8 mouse cellular contexts compared by ENCODE assay signal in the genomic region with DNA sequence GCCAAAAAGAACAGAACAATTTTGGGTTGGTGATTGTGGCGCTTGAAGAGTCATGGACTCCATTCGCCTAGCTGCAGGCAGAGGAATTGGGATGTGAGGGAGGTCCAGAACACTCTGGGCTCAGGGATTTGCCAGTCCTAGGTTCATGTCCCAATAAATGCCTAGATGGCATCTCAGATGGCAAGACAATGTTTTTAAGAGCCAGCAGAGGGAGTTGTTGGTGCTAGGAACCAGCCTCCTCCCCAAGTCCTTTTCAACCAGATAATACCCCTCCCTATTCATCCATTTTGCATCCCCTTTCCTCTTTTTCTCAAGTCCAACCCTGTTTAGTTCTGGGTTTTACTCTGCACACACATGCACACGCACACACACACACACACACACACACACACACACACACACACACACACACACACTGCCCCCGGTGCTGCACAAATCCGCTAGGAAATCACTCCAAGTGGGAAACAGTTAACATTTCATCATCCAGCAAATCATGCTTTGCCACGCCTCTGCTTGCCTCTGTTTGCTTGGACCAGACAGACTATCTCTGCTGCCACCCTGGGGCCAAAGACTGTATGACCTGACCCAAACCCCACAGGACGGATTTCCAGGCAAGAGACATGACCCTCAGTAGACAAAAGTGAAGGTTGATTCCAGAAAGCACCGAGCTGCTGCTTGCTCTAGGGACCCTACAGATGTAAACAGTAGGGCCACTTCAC. TPM values are rescaled to one million over a fixed set of nuclear protein-coding genes. Genes with fewer than 3 reads are reported as not detected.
DNase-seq lines count a peak whose midpoint lies in the region; ATAC-seq lines count a peak whose summit lies in the region.

No protein-coding gene starts in this region.

- H3K36me3 ChIP-seq in hindbrain, embryonic 11.5 days (ENCODE audit: control insufficient read depth, insufficient read depth, low read length), result no peaks in the 10 kb centered on the region

- peak; percentile 80 for DNase-seq in MN1 (ENCODE audit: low spot score)
- DNase-seq in cerebellum, adult 18-20 months, result peak; percentile 70 to 77
- peak; percentile 32 for DNase-seq in forelimb bud, embryonic 11.5 days (ENCODE audit: low read depth, low spot score)
- DNase-seq in hindbrain, embryonic 11.5 days (ENCODE audit: low spot score), result peak; percentile 42
- peak; percentile 54 for DNase-seq in layer of hippocampus, adult 9-11 months
- DNase-seq in lung, postnatal 10 days, result peak; percentile 87
- peak; percentile 75 for DNase-seq in retina, postnatal 1 day
- DNase-seq in urinary bladder, postnatal 4 days (ENCODE audit: low spot score in 2 of 2), result peak; percentile 38 to 59

- H3K4me3 ChIP-seq in hindbrain, embryonic 11.5 days (ENCODE audit: low read depth, low read length), result no peak overlapping the region

- H3K4me2 ChIP-seq in hindbrain, embryonic 11.5 days (replicated peaks; ENCODE audit: low read depth, low read length), result peak overlapping the region; percentile 25

- peak overlapping the region; percentile 54; the same call in 1 of the 2 replicates for H3K27ac ChIP-seq in hindbrain, embryonic 11.5 days (ENCODE audit: low read depth, low read length)

- peak; percentile 60 for ATAC-seq in hindbrain, embryonic 11.5 days (ENCODE audit: low FRiP score)

- H3K27me3 ChIP-seq in hindbrain, embryonic 11.5 days (ENCODE audit: control insufficient read depth, insufficient read depth, low read length), result no peaks in the 10 kb centered on the region

- 57% methylated on average over 7 of the region's 8 CpGs for WGBS in hindbrain, embryonic 11.5 days

- H3K9me3 ChIP-seq in hindbrain, embryonic 11.5 days (ENCODE audit: control insufficient read depth, low read length), result no peaks in the 10 kb centered on the region

- no peaks in the 10 kb centered on the region for H3K4me1 ChIP-seq in hindbrain, embryonic 11.5 days (replicated peaks; ENCODE audit: control insufficient read depth, insufficient read depth, low read length)

- H3K9ac ChIP-seq in hindbrain, embryonic 11.5 days (ENCODE audit: low read depth, low read length), result no peak overlapping the region

RNA-seq across cellular contexts. Expression of gene Araf, which starts 22.3 kb away (rescaled TPM):
- polyA plus RNA-seq in hindbrain, embryonic 11.5 days (2014; fragmentation: Nextera tagmentation; extraction: Ambion mirVana), result 106 and 118 TPM in 2 replicates

RNA-seq across cellular contexts. Expression of gene Timp1, which starts 50.1 kb away (rescaled TPM):
- 8.9 and 10.4 TPM in 2 replicates for polyA plus RNA-seq in hindbrain, embryonic 11.5 days (2014; fragmentation: Nextera tagmentation; extraction: Ambion mirVana)

Comparison
In these comparisons a context has a peak if more than half of its experiments do, and no peak if none do; other contexts are left out.
1. DNase-seq: peak in every context shown above with its lines; median percentile 87 in lung, postnatal 10 days; 80 in MN1; 75 in retina, postnatal 1 day; 74 in cerebellum, adult 18-20 months; 54 in layer of hippocampus, adult 9-11 months; 48 in urinary bladder, postnatal 4 days; 42 in hindbrain, embryonic 11.5 days; 32 in forelimb bud, embryonic 11.5 days.